Mouse (Mus musculus) kidney, postnatal 0 days (tissue): ENCODE measurements at regions not wholly inside any gene's neighbourhood (a gene's known extent, or its start where the extent isn't known, plus 50 kb on each side); places are given as distances from the start of the nearest gene placed in this dataset.
A peak's percentile ranks its signal among the peaks of the same experiment; 100 is the strongest.
"Not testable (repeated sequence)": the region's sequence is repeated elsewhere in the genome, so short reads cannot be mapped to it uniquely, and the experiment has no call there.

ENCODE experiments used
- ATAC-seq: fragments of 200-750 bp; cut with Nextera tagmentation; replicated peaks from 2 replicates; pipeline ENCODE4 v1.8.0; 2017; ENCODE audit warnings: low read depth, moderate number of reproducible peaks, moderate TSS enrichment, moderate library complexity; ENCODE audit not compliant: low FRiP score
- DNase-seq: peaks from one replicate; pipeline ENCODE4 v3.0.0-alpha.2; 2016; ENCODE audit warnings: low spot score
- H3K27ac ChIP-seq: fragments of 300-500 bp; sonication (generic); 2 replicates; pipeline ENCODE4 v1.5.1; 2014; ENCODE audit warnings: mild to moderate bottlenecking
- H3K27me3 ChIP-seq: fragments of 300-500 bp; sonication (generic); 2 replicates; pipeline ENCODE4 v1.6.1; 2014; ENCODE audit warnings: low read length, mixed read lengths; ENCODE audit not compliant: insufficient read depth
- H3K36me3 ChIP-seq: fragments of 300-500 bp; sonication (generic); 2 replicates; pipeline ENCODE4 v1.6.1; 2014; ENCODE audit warnings: low read length, mixed read lengths; ENCODE audit not compliant: insufficient read depth
- H3K4me1 ChIP-seq: fragments of 300-500 bp; sonication (generic); replicated peaks from 2 replicates; pipeline ENCODE4 v1.6.1; 2014; ENCODE audit warnings: antibody characterized with exemption, low read length, mixed read lengths; ENCODE audit not compliant: insufficient read depth
- H3K4me2 ChIP-seq: fragments of 300-500 bp; sonication (generic); 2 replicates; pipeline ENCODE4 v1.6.1; 2014; ENCODE audit warnings: mild to moderate bottlenecking, low read length, moderate library complexity, mixed read lengths
- H3K4me3 ChIP-seq: fragments of 300-500 bp; sonication (generic); replicated peaks from 2 replicates; pipeline ENCODE4 v1.5.1; 2014; ENCODE audit warnings: low read depth, low read length
- H3K9ac ChIP-seq: fragments of 300-500 bp; sonication (generic); 2 replicates; pipeline ENCODE4 v1.6.1; 2014; ENCODE audit warnings: low read depth, low read length
- H3K9me3 ChIP-seq: fragments of 300-500 bp; sonication (generic); replicated peaks from 2 replicates; pipeline ENCODE4 v1.6.1; 2016; ENCODE audit warnings: low read length, inconsistent platforms, mixed read lengths
- CTCF ChIP-seq: IDR thresholded peaks from 2 replicates; pipeline ENCODE4 v1.5.1; 2016; ENCODE audit warnings: antibody characterized with exemption, low read depth, mild to moderate bottlenecking, moderate library complexity
- WGBS: fragments of 180-500 bp; shearing (Covaris S2); extraction: QIAGEN DNeasy Blood & Tissue Kit; methylation state at CpG from one replicate; pipeline ENCODE4 v1.1.7; 2014; 5-methylcytosine and 5-hydroxymethylcytosine counted together

GRCm38 (mm10) chr1:43301866-43302571 lies 105.2 kb upstream of the Fhl2 start:
- Histone ChIP-seq H3K36me3 (no peaks in the 10 kb centered on the region), H3K27me3 (no peaks in the 10 kb centered on the region), H3K9ac (no peak overlapping the region), H3K4me1 (0 out of 2 replicates have a peak, but pooled peaks cover 8% of the 10 kb centered on the region), H3K4me2 (no peak overlapping the region), H3K27ac (no peak overlapping the region), H3K4me3 (no peak overlapping the region), H3K9me3 (no peaks in the 10 kb centered on the region)
- 42% methylated on average over 7 of the region's 7 CpGs for WGBS
- ATAC-seq (no peak), DNase-seq (peak; percentile 36)
- TF ChIP-seq CTCF = no peak

GRCm38 (mm10) chr1:43302657-43303056 lies 105.9 kb upstream of the Fhl2 start:
- H3K4me3 ChIP-seq = no peak overlapping the region
- no peak overlapping the region for H3K9ac ChIP-seq
- H3K4me2 ChIP-seq = no peak overlapping the region
- no peaks in the 10 kb centered on the region for H3K27me3 ChIP-seq
- DNase-seq = no peak
- no peaks in the 10 kb centered on the region for H3K9me3 ChIP-seq
- 72% methylated on average over 7 of the region's 7 CpGs for WGBS
- H3K4me1 ChIP-seq = 0 out of 2 replicates have a peak, but pooled peaks cover 8% of the 10 kb centered on the region
- H3K27ac ChIP-seq = no peak overlapping the region
- H3K36me3 ChIP-seq = no peaks in the 10 kb centered on the region
- no peak for TF ChIP-seq CTCF
- no peak for ATAC-seq

DNA sequence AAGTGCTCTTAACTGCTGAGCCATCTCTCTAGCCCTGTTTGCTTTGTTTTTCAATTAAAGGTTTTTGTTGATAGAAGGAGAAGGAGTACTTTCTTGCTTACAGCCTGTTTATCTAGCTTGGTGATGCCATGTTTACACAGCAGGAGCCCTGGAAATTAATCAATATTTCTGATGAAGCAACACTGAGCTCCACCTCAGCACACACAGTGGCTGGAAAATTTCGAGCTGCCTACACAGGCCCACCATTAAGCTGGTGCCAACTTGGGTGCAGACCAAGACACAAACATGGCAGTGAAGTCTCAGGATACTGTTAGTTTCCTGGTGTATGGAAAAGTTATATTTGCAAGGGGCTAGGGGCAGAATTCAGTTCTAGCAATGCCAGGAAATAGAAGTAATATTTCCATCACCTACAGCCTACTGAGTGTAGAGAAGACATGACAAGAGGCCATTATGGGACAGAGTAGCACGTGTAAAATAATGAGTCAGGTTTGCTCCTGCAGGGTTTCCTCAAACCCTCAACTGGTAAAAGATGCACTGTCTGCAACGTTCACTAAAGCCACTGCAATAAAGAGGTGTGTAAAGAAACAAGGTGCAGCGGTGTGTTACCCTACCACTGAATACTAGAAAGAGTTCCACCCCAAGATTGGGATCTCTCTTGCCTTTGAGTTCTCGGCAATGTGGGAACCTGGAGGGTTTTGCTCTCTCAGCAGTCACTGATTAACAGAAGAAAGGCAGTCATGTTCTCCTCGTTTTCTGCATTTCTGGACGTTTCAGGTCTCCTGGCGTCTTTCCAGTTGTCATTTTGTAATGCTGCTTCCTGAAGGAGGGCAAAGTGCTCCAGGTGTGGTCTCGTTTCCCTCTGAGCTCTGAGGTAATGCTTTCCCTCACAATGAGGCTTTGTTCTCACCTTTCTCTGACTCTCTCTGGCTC lies 108.8 kb upstream of the Fhl2 start:
- H3K27ac ChIP-seq = no peak overlapping the region
- H3K9me3 ChIP-seq = no peaks in the 10 kb centered on the region
- H3K9ac ChIP-seq = 0 out of 2 replicates have a peak overlapping the region, but pooled peaks have one; percentile 4
- 0 out of 2 replicates have a peak, but pooled peaks cover 8% of the 10 kb centered on the region for H3K4me1 ChIP-seq
- ATAC-seq (peak; percentile 37; the same call in 1 of the 2 replicates), DNase-seq (peak; percentile 39)
- 35% methylated on average over 9 of the region's 9 CpGs for WGBS
- H3K36me3 ChIP-seq = no peaks in the 10 kb centered on the region
- no peak overlapping the region for H3K4me3 ChIP-seq
- no peak for TF ChIP-seq CTCF
- H3K27me3 ChIP-seq = no peaks in the 10 kb centered on the region
- H3K4me2 ChIP-seq = no peak overlapping the region

GRCm38 (mm10) chr1:43310711-43311695 lies 114.2 kb upstream of the Fhl2 start:
- TF ChIP-seq CTCF = no peak
- Histone ChIP-seq H3K27me3 (no peaks in the 10 kb centered on the region), H3K4me2 (peak overlapping the region; percentile 24; the same call in 1 of the 2 replicates), H3K9ac (no peak overlapping the region), H3K4me3 (no peak overlapping the region), H3K4me1 (no peaks in the 10 kb centered on the region), H3K9me3 (no peaks in the 10 kb centered on the region), H3K36me3 (no peaks in the 10 kb centered on the region), H3K27ac (peak overlapping the region; percentile 51)
- DNase-seq (peak; percentile 83), ATAC-seq (no peak)
- 41% methylated on average over 16 of the region's 16 CpGs for WGBS

GRCm38 (mm10) chr1:43316331-43316730 lies 119.5 kb upstream of the Fhl2 start:
- H3K9me3 ChIP-seq, H3K4me1 ChIP-seq, H3K4me3 ChIP-seq, H3K36me3 ChIP-seq, DNase-seq, H3K27ac ChIP-seq, H3K4me2 ChIP-seq, H3K9ac ChIP-seq, ATAC-seq, H3K27me3 ChIP-seq: not testable (repeated sequence)
- 69% methylated on average over 12 of the region's 12 CpGs for WGBS
